Mouse (Mus musculus): Measurements from ENCODE around the gene Olfr770. TPM values are rescaled to one million over a fixed set of nuclear protein-coding genes. Genes with fewer than 3 reads are reported as not detected.
"Not testable (repeated sequence)": the region's sequence is repeated elsewhere in the genome, so short reads cannot be mapped to it uniquely, and the experiment has no call there.

The Olfr770 gene
- polyA plus RNA-seq (2015; fragmentation: Nextera tagmentation; extraction: Ambion mirVana): not detected in 2 replicates

DNA sequence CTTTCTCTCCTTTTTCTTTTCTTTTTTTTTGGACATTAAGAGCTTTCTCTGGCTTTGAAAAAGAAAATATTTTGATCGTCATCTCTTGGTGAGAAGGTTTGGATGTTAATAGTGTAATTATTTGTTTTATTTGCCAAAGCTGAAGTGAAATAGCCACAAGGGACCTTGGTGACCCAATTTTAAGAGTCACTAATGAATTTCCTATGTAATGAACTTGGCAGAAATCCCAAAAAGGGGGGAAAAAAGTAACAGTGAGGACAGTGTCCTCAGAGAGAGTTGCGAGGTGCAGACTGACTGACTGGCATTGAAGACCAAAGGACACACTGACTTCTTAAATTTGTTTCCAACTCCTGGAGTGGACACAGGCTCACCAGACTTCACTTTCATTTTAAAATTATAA is at the start of gene Olfr770:
TSS of gene Olfr770 (minus strand) at position 101 of the 400 bp plus-strand sequence.
- H3K4me2 ChIP-seq (ENCODE audit: low read depth, low read length): no peak within 1 kb of the TSS
- no peak within 1 kb of the TSS for H3K4me3 ChIP-seq (replicated peaks; ENCODE audit: low read length)
- no peaks in the 10 kb centered on the region for H3K27me3 ChIP-seq (ENCODE audit: control insufficient read depth, insufficient read depth, low read length)
- no peaks in the 10 kb centered on the region for H3K4me1 ChIP-seq (ENCODE audit: control insufficient read depth, insufficient read depth, low read length)
- H3K9me3 ChIP-seq (replicated peaks; ENCODE audit: control insufficient read depth, low read length): no peaks in the 10 kb centered on the region
- 88% methylated on average over 2 of the region's 2 CpGs for WGBS
- no peak within 1 kb of the TSS for H3K9ac ChIP-seq (ENCODE audit: low read length)
- no peaks in the 10 kb centered on the region for H3K36me3 ChIP-seq (ENCODE audit: control insufficient read depth, insufficient read depth, low read length)
- ATAC-seq (ENCODE audit: insufficient read depth, low FRiP score): no peak
- no peak within 1 kb of the TSS for H3K27ac ChIP-seq (ENCODE audit: low read length)

DNA sequence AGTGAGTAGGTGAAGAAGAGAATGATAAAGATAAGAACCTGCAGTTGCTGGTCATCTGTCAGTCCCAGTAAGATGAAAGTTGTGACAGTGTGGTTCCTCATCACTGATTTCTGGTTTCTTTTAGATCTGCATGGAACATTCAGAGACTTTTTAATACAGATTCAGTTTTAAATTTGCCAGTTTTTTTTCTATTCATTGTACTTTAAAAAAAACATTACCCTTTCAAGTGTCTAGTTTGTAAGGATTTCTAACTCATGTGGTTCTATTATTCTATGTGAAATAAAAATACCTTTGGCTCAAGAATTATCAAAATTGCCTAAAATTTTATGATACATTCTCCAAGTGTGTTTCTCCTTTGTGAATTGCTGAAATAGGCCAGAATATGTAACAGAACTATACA is 48.5 kb upstream of the Olfr770 start, which contains the start of gene Olfr773:
TSS of gene Olfr773 (minus strand) at position 101 of the 400 bp plus-strand sequence.
- not testable (repeated sequence) for H3K4me1 ChIP-seq (ENCODE audit: control insufficient read depth, insufficient read depth, low read length); H3K27ac ChIP-seq (ENCODE audit: low read length); H3K4me3 ChIP-seq (replicated peaks; ENCODE audit: low read length); H3K27me3 ChIP-seq (ENCODE audit: control insufficient read depth, insufficient read depth, low read length); H3K36me3 ChIP-seq (ENCODE audit: control insufficient read depth, insufficient read depth, low read length); H3K4me2 ChIP-seq (ENCODE audit: low read depth, low read length); H3K9ac ChIP-seq (ENCODE audit: low read length); ATAC-seq (ENCODE audit: insufficient read depth, low FRiP score); H3K9me3 ChIP-seq (replicated peaks; ENCODE audit: control insufficient read depth, low read length)

DNA sequence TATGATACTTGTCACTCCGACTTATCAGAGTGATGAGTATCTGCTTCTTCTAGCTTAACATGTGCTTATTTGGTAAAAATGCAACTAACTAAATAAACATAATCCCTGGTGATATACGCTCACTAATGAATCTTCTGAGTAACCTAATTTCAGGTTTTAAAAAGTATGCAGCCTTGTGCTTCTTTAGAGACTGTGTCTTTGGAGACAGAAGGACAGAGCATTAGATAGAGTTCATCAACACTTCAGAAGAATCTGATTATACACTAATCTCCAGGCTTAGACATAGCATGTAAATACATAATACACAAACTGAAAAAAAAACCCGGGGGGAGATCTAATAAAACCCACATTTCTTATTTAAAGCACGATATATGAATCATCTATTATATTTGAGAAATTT is 39.0 kb upstream of the Olfr770 start, which contains the start of gene Olfr772:
TSS of gene Olfr772 (minus strand) at position 101 of the 400 bp plus-strand sequence.
- not testable (repeated sequence) for H3K27ac ChIP-seq (ENCODE audit: low read length); H3K4me3 ChIP-seq (replicated peaks; ENCODE audit: low read length); H3K27me3 ChIP-seq (ENCODE audit: control insufficient read depth, insufficient read depth, low read length); H3K4me2 ChIP-seq (ENCODE audit: low read depth, low read length); ATAC-seq (ENCODE audit: insufficient read depth, low FRiP score); H3K9me3 ChIP-seq (replicated peaks; ENCODE audit: control insufficient read depth, low read length); H3K9ac ChIP-seq (ENCODE audit: low read length); H3K36me3 ChIP-seq (ENCODE audit: control insufficient read depth, insufficient read depth, low read length); H3K4me1 ChIP-seq (ENCODE audit: control insufficient read depth, insufficient read depth, low read length)
- 73% methylated on average over 3 of the region's 4 CpGs for WGBS

DNA sequence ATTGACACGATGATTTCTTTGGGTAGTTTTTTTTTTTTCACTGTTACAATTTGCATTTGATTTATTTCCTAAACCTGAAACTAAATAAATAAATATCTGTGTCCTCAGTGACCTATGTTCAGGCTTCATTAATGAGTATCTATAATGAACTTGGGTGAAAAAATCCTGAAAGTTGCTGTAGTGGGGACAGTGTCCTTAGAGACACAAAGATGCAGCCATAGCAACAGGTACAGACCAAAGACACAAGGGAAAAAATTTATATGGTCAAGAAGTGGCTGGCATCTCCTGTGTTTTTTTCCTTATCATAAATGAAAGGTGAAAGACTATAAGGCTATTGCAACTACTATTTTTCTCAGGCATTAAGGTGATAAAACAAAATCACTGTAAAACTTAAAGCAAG is 25.9 kb upstream of the Olfr770 start, which contains the start of gene Olfr771:
TSS of gene Olfr771 (minus strand) at position 101 of the 400 bp plus-strand sequence.
- no peak within 1 kb of the TSS for H3K9ac ChIP-seq (ENCODE audit: low read length)
- H3K9me3 ChIP-seq (replicated peaks; ENCODE audit: control insufficient read depth, low read length): no peaks in the 10 kb centered on the region
- no peak for ATAC-seq (ENCODE audit: insufficient read depth, low FRiP score)
- H3K36me3 ChIP-seq (ENCODE audit: control insufficient read depth, insufficient read depth, low read length): no peaks in the 10 kb centered on the region
- H3K4me1 ChIP-seq (ENCODE audit: control insufficient read depth, insufficient read depth, low read length): no peaks in the 10 kb centered on the region
- WGBS: 69% methylated on average over 1 of the region's 1 CpGs
- no peak within 1 kb of the TSS for H3K27ac ChIP-seq (ENCODE audit: low read length)
- no peak within 1 kb of the TSS for H3K4me3 ChIP-seq (replicated peaks; ENCODE audit: low read length)
- no peak within 1 kb of the TSS for H3K4me2 ChIP-seq (ENCODE audit: low read depth, low read length)
- no peaks in the 10 kb centered on the region for H3K27me3 ChIP-seq (ENCODE audit: control insufficient read depth, insufficient read depth, low read length)

- H3K4me2 ChIP-seq (ENCODE audit: low read depth, low read length): no peak within 1 kb of the TSS
- no peak within 1 kb of the TSS for H3K4me3 ChIP-seq (replicated peaks; ENCODE audit: low read length)
- H3K9me3 ChIP-seq (replicated peaks; ENCODE audit: control insufficient read depth, low read length): no peaks in the 10 kb centered on the region
- H3K4me1 ChIP-seq (ENCODE audit: control insufficient read depth, insufficient read depth, low read length): no peaks in the 10 kb centered on the region
- H3K9ac ChIP-seq (ENCODE audit: low read length): no peak within 1 kb of the TSS
- ATAC-seq (ENCODE audit: insufficient read depth, low FRiP score): no peak
- no peaks in the 10 kb centered on the region for H3K27me3 ChIP-seq (ENCODE audit: control insufficient read depth, insufficient read depth, low read length)
- H3K27ac ChIP-seq (ENCODE audit: low read length): no peak within 1 kb of the TSS
- 68% methylated on average over 2 of the region's 2 CpGs for WGBS
- H3K36me3 ChIP-seq (ENCODE audit: control insufficient read depth, insufficient read depth, low read length): no peaks in the 10 kb centered on the region
Measured at GRCm38 (mm10) chr10:129117761-129118160, 21.0 kb downstream of the Olfr770 start, which contains the start of gene Olfr769. Olfr769 (minus strand) TSS chr10:129117861.

DNA sequence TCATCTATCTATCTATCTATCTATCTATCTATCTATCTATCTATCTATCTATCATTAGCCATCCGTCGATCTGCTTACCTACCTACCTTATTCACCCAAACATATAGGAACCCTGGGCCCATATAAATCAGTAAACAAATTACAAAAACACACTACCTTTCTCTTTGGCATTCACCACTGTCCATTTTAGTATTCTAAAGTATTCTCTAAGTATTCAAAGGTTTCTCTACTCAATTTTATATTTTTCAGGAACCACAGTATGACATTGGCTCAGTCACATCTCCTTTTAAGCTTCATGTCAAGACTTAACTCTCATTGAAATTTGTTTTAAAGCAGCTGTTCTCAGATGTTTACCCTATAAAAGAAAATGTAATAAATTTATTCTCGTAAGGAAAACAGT is 23.7 kb downstream of the Olfr770 start:
- Histone ChIP-seq H3K4me3 (replicated peaks; ENCODE audit: low read length) (no peak overlapping the region), H3K27ac (ENCODE audit: low read length) (no peak overlapping the region), H3K9me3 (replicated peaks; ENCODE audit: control insufficient read depth, low read length) (no peaks in the 10 kb centered on the region), H3K4me2 (ENCODE audit: low read depth, low read length) (no peak overlapping the region), H3K27me3 (ENCODE audit: control insufficient read depth, insufficient read depth, low read length) (no peaks in the 10 kb centered on the region), H3K9ac (ENCODE audit: low read length) (no peak overlapping the region), H3K4me1 (ENCODE audit: control insufficient read depth, insufficient read depth, low read length) (no peaks in the 10 kb centered on the region), H3K36me3 (ENCODE audit: control insufficient read depth, insufficient read depth, low read length) (no peaks in the 10 kb centered on the region)
- ATAC-seq (ENCODE audit: insufficient read depth, low FRiP score): no peak
- WGBS: 85% methylated on average over 3 of the region's 3 CpGs

GRCm38 (mm10) chr10:129101231-129101630 is 37.6 kb downstream of the Olfr770 start:
- no peak overlapping the region for H3K9ac ChIP-seq (ENCODE audit: low read length)
- no peaks in the 10 kb centered on the region for H3K9me3 ChIP-seq (replicated peaks; ENCODE audit: control insufficient read depth, low read length)
- no peaks in the 10 kb centered on the region for H3K4me1 ChIP-seq (ENCODE audit: control insufficient read depth, insufficient read depth, low read length)
- ATAC-seq (ENCODE audit: insufficient read depth, low FRiP score): no peak
- no peak overlapping the region for H3K27ac ChIP-seq (ENCODE audit: low read length)
- H3K4me3 ChIP-seq (replicated peaks; ENCODE audit: low read length): no peak overlapping the region
- H3K27me3 ChIP-seq (ENCODE audit: control insufficient read depth, insufficient read depth, low read length): no peaks in the 10 kb centered on the region
- H3K4me2 ChIP-seq (ENCODE audit: low read depth, low read length): no peak overlapping the region
- WGBS: 29% methylated on average over 3 of the region's 3 CpGs
- no peaks in the 10 kb centered on the region for H3K36me3 ChIP-seq (ENCODE audit: control insufficient read depth, insufficient read depth, low read length)

- no peaks in the 10 kb centered on the region for H3K9me3 ChIP-seq (replicated peaks; ENCODE audit: control insufficient read depth, low read length)
- no peaks in the 10 kb centered on the region for H3K36me3 ChIP-seq (ENCODE audit: control insufficient read depth, insufficient read depth, low read length)
- H3K4me3 ChIP-seq (replicated peaks; ENCODE audit: low read length): no peak within 1 kb of the TSS
- no peak within 1 kb of the TSS for H3K4me2 ChIP-seq (ENCODE audit: low read depth, low read length)
- WGBS: 78% methylated on average over 1 of the region's 1 CpGs
- no peak for ATAC-seq (ENCODE audit: insufficient read depth, low FRiP score)
- no peak within 1 kb of the TSS for H3K27ac ChIP-seq (ENCODE audit: low read length)
- H3K4me1 ChIP-seq (ENCODE audit: control insufficient read depth, insufficient read depth, low read length): no peaks in the 10 kb centered on the region
- no peak within 1 kb of the TSS for H3K9ac ChIP-seq (ENCODE audit: low read length)
- H3K27me3 ChIP-seq (ENCODE audit: control insufficient read depth, insufficient read depth, low read length): no peaks in the 10 kb centered on the region
Measured at GRCm38 (mm10) chr10:129099275-129099674, 39.5 kb downstream of the Olfr770 start, which contains the start of gene Olfr768. Olfr768 (minus strand) TSS chr10:129099375.

DNA sequence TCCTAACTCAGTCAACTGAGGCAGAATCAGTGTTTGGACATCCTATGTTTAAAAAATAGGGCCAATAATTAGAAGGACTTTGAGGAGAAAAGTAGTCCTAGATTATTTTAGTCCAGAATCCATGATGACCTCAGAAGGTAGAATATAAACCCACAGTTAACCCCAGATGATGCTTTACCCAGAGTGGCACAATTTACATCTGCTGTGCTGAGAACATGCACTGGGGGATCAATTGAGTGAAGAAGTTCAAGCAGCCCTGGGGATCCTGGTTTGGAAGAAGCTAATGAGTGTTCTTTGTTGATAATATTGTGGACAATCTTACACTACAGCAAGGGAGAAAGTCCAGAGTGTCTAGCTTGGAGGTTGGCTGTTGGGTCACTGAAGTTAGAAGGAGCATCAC is 56.0 kb downstream of the Olfr770 start, which contains the start of gene Olfr767:
TSS of gene Olfr767 (minus strand) at position 101 of the 400 bp plus-strand sequence.
- not testable (repeated sequence) for H3K9ac ChIP-seq (ENCODE audit: low read length); H3K9me3 ChIP-seq (replicated peaks; ENCODE audit: control insufficient read depth, low read length); ATAC-seq (ENCODE audit: insufficient read depth, low FRiP score); H3K36me3 ChIP-seq (ENCODE audit: control insufficient read depth, insufficient read depth, low read length); H3K27me3 ChIP-seq (ENCODE audit: control insufficient read depth, insufficient read depth, low read length); H3K4me3 ChIP-seq (replicated peaks; ENCODE audit: low read length); H3K27ac ChIP-seq (ENCODE audit: low read length); H3K4me1 ChIP-seq (ENCODE audit: control insufficient read depth, insufficient read depth, low read length); H3K4me2 ChIP-seq (ENCODE audit: low read depth, low read length)

Measured in stomach, embryonic 16.5 days (tissue).